Comparison of ENCODE assay signal across 8 mouse cellular contexts in genomic region chr19:29354895-29355877, GRCm38 (mm10). TPM values are rescaled to one million over a fixed set of nuclear protein-coding genes. Genes with fewer than 3 reads are reported as not detected.
DNase-seq lines count a peak whose midpoint lies in the region; ATAC-seq and TF ChIP-seq lines count a peak whose summit lies in the region.

No protein-coding gene starts in this region.

- no peaks in the 10 kb centered on the region for H3K4me1 ChIP-seq in bone marrow macrophage, adult 2 months (ENCODE audit: control insufficient read depth, insufficient read depth, low read length)
- peaks cover 6% of the 10 kb centered on the region; the same call in 1 of the 2 replicates for H3K4me1 ChIP-seq in embryonic facial prominence, embryonic 15.5 days
- H3K4me1 ChIP-seq in heart, embryonic 10.5 days, result 0 out of 2 replicates have a peak, but pooled peaks cover 4% of the 10 kb centered on the region
- peaks cover 2% of the 10 kb centered on the region; the same call in 1 of the 2 replicates for H3K4me1 ChIP-seq in kidney, embryonic 15.5 days
- H3K4me1 ChIP-seq in liver, embryonic 12.5 days, result peaks cover 8% of the 10 kb centered on the region

- H3K4me2 ChIP-seq in embryonic facial prominence, embryonic 15.5 days (replicated peaks), result peak overlapping the region; percentile 70
- H3K4me2 ChIP-seq in kidney, embryonic 15.5 days, result peak overlapping the region; percentile 82
- peak overlapping the region; percentile 81 for H3K4me2 ChIP-seq in liver, embryonic 12.5 days

- 3% methylated on average over 20 of the region's 20 CpGs for WGBS in embryonic facial prominence, embryonic 15.5 days
- 6% methylated on average over 20 of the region's 20 CpGs for WGBS in heart, embryonic 10.5 days
- WGBS in kidney, embryonic 15.5 days, result 3% methylated on average over 20 of the region's 20 CpGs
- 5% methylated on average over 20 of the region's 20 CpGs for WGBS in liver, embryonic 12.5 days (ENCODE audit: insufficient replicate concordance)

- no peaks in the 10 kb centered on the region for H3K27me3 ChIP-seq in embryonic facial prominence, embryonic 15.5 days
- H3K27me3 ChIP-seq in heart, embryonic 10.5 days (ENCODE audit: insufficient read depth, poor library complexity, severe bottlenecking), result no peaks in the 10 kb centered on the region
- H3K27me3 ChIP-seq in kidney, embryonic 15.5 days, result no peaks in the 10 kb centered on the region
- no peaks in the 10 kb centered on the region for H3K27me3 ChIP-seq in liver, embryonic 12.5 days (replicated peaks)
- H3K27me3 ChIP-seq in splenic B cell, adult 2 months (ENCODE audit: control insufficient read depth, insufficient read depth, low read length, poor library complexity, severe bottlenecking), result no peaks in the 10 kb centered on the region

- H3K9me3 ChIP-seq in embryonic facial prominence, embryonic 15.5 days (replicated peaks), result no peaks in the 10 kb centered on the region
- H3K9me3 ChIP-seq in heart, embryonic 10.5 days, result no peaks in the 10 kb centered on the region
- no peaks in the 10 kb centered on the region for H3K9me3 ChIP-seq in kidney, embryonic 15.5 days (replicated peaks)
- H3K9me3 ChIP-seq in liver, embryonic 12.5 days (replicated peaks), result no peaks in the 10 kb centered on the region

- DNase-seq in B cell, adult 2 months, result peak; percentile 94 to 95
- peak; percentile 90 for DNase-seq in heart, embryonic 10.5 days (ENCODE audit: low spot score)
- peak; percentile 93 for DNase-seq in naive thymus-derived CD4-positive, alpha-beta T cell, adult 2 months (ENCODE audit: low read depth)
- DNase-seq in splenic B cell, adult 2 months (ENCODE audit: low read depth, low spot score), result peak; percentile 93

- TF ChIP-seq POLR2A in bone marrow macrophage, adult 2 months (IDR thresholded peaks at IDR 0.05; ENCODE audit: borderline replicate concordance, low read depth, low read length), result no peak

- ATAC-seq in embryonic facial prominence, embryonic 15.5 days (ENCODE audit: insufficient number of reproducible peaks, low FRiP score, low TSS enrichment, low read depth), result peak; percentile 51; the same call in 1 of the 2 replicates
- peak; percentile 74 for ATAC-seq in kidney, embryonic 15.5 days (replicated peaks; ENCODE audit: low FRiP score)
- peak; percentile 77 for ATAC-seq in liver, embryonic 12.5 days

- peak overlapping the region; percentile 29 for H3K4me3 ChIP-seq in bone marrow macrophage, adult 2 months (ENCODE audit: insufficient read depth, low read length)
- H3K4me3 ChIP-seq in embryonic facial prominence, embryonic 15.5 days (replicated peaks), result peak overlapping the region; percentile 36
- peak overlapping the region; percentile 53 for H3K4me3 ChIP-seq in heart, embryonic 10.5 days
- peak overlapping the region; percentile 43 for H3K4me3 ChIP-seq in kidney, embryonic 15.5 days (replicated peaks)
- peak overlapping the region; percentile 57 for H3K4me3 ChIP-seq in liver, embryonic 12.5 days

- no peak overlapping the region for H3K27ac ChIP-seq in bone marrow macrophage, adult 2 months (ENCODE audit: insufficient read depth, low read depth, low read length)
- peak overlapping the region; percentile 55; the same call in 1 of the 2 replicates for H3K27ac ChIP-seq in embryonic facial prominence, embryonic 15.5 days (replicated peaks)
- H3K27ac ChIP-seq in heart, embryonic 10.5 days, result no peak overlapping the region
- no peak overlapping the region for H3K27ac ChIP-seq in kidney, embryonic 15.5 days
- peak overlapping the region; percentile 63 for H3K27ac ChIP-seq in liver, embryonic 12.5 days

- 0 out of 2 replicates have a peak, but pooled peaks cover 14% of the 10 kb centered on the region for H3K36me3 ChIP-seq in embryonic facial prominence, embryonic 15.5 days
- H3K36me3 ChIP-seq in heart, embryonic 10.5 days, result no peaks in the 10 kb centered on the region
- H3K36me3 ChIP-seq in kidney, embryonic 15.5 days, result peaks cover under 1% of the 10 kb centered on the region; the same call in 1 of the 2 replicates
- H3K36me3 ChIP-seq in liver, embryonic 12.5 days, result peaks cover 13% of the 10 kb centered on the region; the same call in 1 of the 2 replicates
- H3K36me3 ChIP-seq in splenic B cell, adult 2 months (ENCODE audit: control insufficient read depth, insufficient read depth, low read length, poor library complexity, severe bottlenecking), result peaks cover 15% of the 10 kb centered on the region

- TF ChIP-seq CTCF in bone marrow macrophage, adult 2 months (IDR thresholded peaks at IDR 0.05; ENCODE audit: low read depth, low read length), result peak; percentile 93

- no peak overlapping the region for H3K9ac ChIP-seq in embryonic facial prominence, embryonic 15.5 days
- H3K9ac ChIP-seq in kidney, embryonic 15.5 days, result no peak overlapping the region
- H3K9ac ChIP-seq in liver, embryonic 12.5 days, result peak overlapping the region; percentile 65

RNA-seq across cellular contexts. Expression of gene Plgrkt, which starts 12.0 kb away (rescaled TPM):
- 181 and 239 TPM in 2 replicates for polyA plus RNA-seq in bone marrow macrophage, adult 2 months (2012; ENCODE audit: insufficient read depth, insufficient read length, missing spikeins)
- polyA plus RNA-seq in embryonic facial prominence, embryonic 15.5 days (2015; fragmentation: Nextera tagmentation; extraction: Ambion mirVana), result 79.0 and 83.9 TPM in 2 replicates
- 41.5 and 42.5 TPM in 2 replicates for polyA plus RNA-seq in heart, embryonic 10.5 days (2016; fragmentation: Nextera tagmentation; extraction: Ambion mirVana)
- polyA plus RNA-seq in kidney, embryonic 15.5 days (2015; fragmentation: Nextera tagmentation; extraction: Ambion mirVana), result 51.1 and 52.9 TPM in 2 replicates
- polyA plus RNA-seq in liver, embryonic 12.5 days (2016; fragmentation: Nextera tagmentation; extraction: Ambion mirVana), result 37.7 and 40.8 TPM in 2 replicates

RNA-seq across cellular contexts. Expression of gene Cd274, which starts 12.1 kb away (rescaled TPM):
- 42.7 and 44.7 TPM in 2 replicates for polyA plus RNA-seq in bone marrow macrophage, adult 2 months (2012; ENCODE audit: insufficient read depth, insufficient read length, missing spikeins)
- 0.71 and 0.72 TPM in 2 replicates for polyA plus RNA-seq in embryonic facial prominence, embryonic 15.5 days (2015; fragmentation: Nextera tagmentation; extraction: Ambion mirVana)
- 0.39 and 0.41 TPM in 2 replicates for polyA plus RNA-seq in heart, embryonic 10.5 days (2016; fragmentation: Nextera tagmentation; extraction: Ambion mirVana)
- 0.16 and 0.28 TPM in 2 replicates for polyA plus RNA-seq in kidney, embryonic 15.5 days (2015; fragmentation: Nextera tagmentation; extraction: Ambion mirVana)
- 0.35 and 0.69 TPM in 2 replicates for polyA plus RNA-seq in liver, embryonic 12.5 days (2016; fragmentation: Nextera tagmentation; extraction: Ambion mirVana)

RNA-seq across cellular contexts. Expression of gene Rln1, which starts 20.7 kb away (rescaled TPM):
- polyA plus RNA-seq in bone marrow macrophage, adult 2 months (2012; ENCODE audit: insufficient read depth, insufficient read length, missing spikeins), result not detected in 2 replicates
- 0.16 and 0.39 TPM in 2 replicates for polyA plus RNA-seq in embryonic facial prominence, embryonic 15.5 days (2015; fragmentation: Nextera tagmentation; extraction: Ambion mirVana)
- 0.38 TPM in 1 of 2 replicates, not detected in the other for polyA plus RNA-seq in heart, embryonic 10.5 days (2016; fragmentation: Nextera tagmentation; extraction: Ambion mirVana)
- polyA plus RNA-seq in kidney, embryonic 15.5 days (2015; fragmentation: Nextera tagmentation; extraction: Ambion mirVana), result 0.31 and 0.46 TPM in 2 replicates
- polyA plus RNA-seq in liver, embryonic 12.5 days (2016; fragmentation: Nextera tagmentation; extraction: Ambion mirVana), result 0.12 TPM in 1 of 2 replicates, not detected in the other

RNA-seq across cellular contexts. Expression of gene Insl6, which starts 30.0 kb away (rescaled TPM):
- 16.7 and 21.7 TPM in 2 replicates for polyA plus RNA-seq in bone marrow macrophage, adult 2 months (2012; ENCODE audit: insufficient read depth, insufficient read length, missing spikeins)
- polyA plus RNA-seq in embryonic facial prominence, embryonic 15.5 days (2015; fragmentation: Nextera tagmentation; extraction: Ambion mirVana), result 9.0 and 9.9 TPM in 2 replicates
- polyA plus RNA-seq in heart, embryonic 10.5 days (2016; fragmentation: Nextera tagmentation; extraction: Ambion mirVana), result 4.6 and 6.5 TPM in 2 replicates
- 5.2 and 7.1 TPM in 2 replicates for polyA plus RNA-seq in kidney, embryonic 15.5 days (2015; fragmentation: Nextera tagmentation; extraction: Ambion mirVana)
- 0.85 and 0.89 TPM in 2 replicates for polyA plus RNA-seq in liver, embryonic 12.5 days (2016; fragmentation: Nextera tagmentation; extraction: Ambion mirVana)

RNA-seq across cellular contexts. Expression of gene Pdcd1lg2, which starts 55.5 kb away (rescaled TPM):
- polyA plus RNA-seq in bone marrow macrophage, adult 2 months (2012; ENCODE audit: insufficient read depth, insufficient read length, missing spikeins), result 1.6 and 1.8 TPM in 2 replicates
- not detected in 2 replicates for polyA plus RNA-seq in embryonic facial prominence, embryonic 15.5 days (2015; fragmentation: Nextera tagmentation; extraction: Ambion mirVana)
- polyA plus RNA-seq in heart, embryonic 10.5 days (2016; fragmentation: Nextera tagmentation; extraction: Ambion mirVana), result not detected in 2 replicates
- polyA plus RNA-seq in kidney, embryonic 15.5 days (2015; fragmentation: Nextera tagmentation; extraction: Ambion mirVana), result not detected in 2 replicates
- 0.17 TPM in 1 of 2 replicates, not detected in the other for polyA plus RNA-seq in liver, embryonic 12.5 days (2016; fragmentation: Nextera tagmentation; extraction: Ambion mirVana)

Comparison
In these comparisons a context has a peak if more than half of its experiments do, and no peak if none do; other contexts are left out.
1. H3K27ac ChIP-seq: peak in embryonic facial prominence, embryonic 15.5 days (single experiment) and liver, embryonic 12.5 days (single experiment); none in bone marrow macrophage, adult 2 months (single experiment), heart, embryonic 10.5 days (single experiment) and kidney, embryonic 15.5 days (single experiment).
2. RNA of gene Cd274, which starts 12.1 kb away (polyA plus RNA-seq): 42.7 to 44.7 TPM in bone marrow macrophage, adult 2 months; 0.71 to 0.72 TPM in embryonic facial prominence, embryonic 15.5 days, 0.39 to 0.41 TPM in heart, embryonic 10.5 days, 0.35 to 0.69 TPM in liver, embryonic 12.5 days and 0.16 to 0.28 TPM in kidney, embryonic 15.5 days; every median in the first group is over 10 times any median in the second.
3. Peak in every context shown above with its lines, with median percentiles within 50 percentile points of each other: DNase-seq, H3K4me3 ChIP-seq, ATAC-seq and H3K4me2 ChIP-seq.